Mouse (Mus musculus): Measurements from ENCODE around the gene Camk2n1. TPM values are rescaled to one million over a fixed set of nuclear protein-coding genes. Genes with fewer than 3 reads are reported as not detected.

Gene Camk2n1
- 89.9 and 104 TPM in 2 replicates for polyA plus RNA-seq (2012; rRNA removed)

DNA sequence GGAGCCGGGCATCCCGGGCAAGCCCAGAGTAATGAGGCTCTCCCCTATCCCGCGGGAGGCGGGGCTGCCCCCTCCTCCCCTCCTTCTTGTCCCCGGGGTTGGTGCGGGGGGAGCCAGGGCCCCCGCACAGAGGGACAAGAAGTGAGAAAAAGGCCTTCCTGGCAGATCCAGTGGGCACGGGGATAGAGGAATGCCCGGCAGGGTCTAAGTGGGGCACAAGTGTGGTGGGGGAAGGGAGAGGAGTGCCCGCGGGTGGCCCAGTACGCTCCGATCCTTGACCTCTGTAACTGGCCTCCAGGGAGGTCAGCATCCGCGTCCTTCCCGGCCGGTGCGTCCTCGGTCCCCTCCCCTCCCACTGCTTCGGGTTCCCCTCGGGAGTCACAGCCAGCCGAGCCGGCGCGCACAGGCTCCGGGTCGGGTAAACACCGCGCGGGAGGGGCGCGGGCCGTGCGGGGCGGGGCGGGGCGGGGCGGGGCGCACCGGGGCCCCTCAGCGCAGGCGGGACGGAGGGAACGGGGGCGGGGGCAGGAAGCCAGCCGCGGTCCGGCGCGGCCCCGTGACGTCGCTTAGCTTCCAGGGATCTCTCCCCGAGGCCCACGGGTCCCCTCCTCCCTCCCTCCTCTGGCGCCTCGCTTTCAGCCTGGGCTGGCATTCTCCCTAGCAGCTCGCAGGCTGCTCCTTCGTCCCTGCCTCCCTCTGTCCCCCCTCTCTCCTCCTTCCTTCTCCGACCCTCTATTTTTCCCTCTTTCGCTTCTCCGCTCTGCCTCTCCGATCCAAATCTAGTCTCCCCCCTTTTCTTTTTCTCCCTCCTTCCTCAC lies at the start of gene Camk2n1:
Gene Camk2n1, plus strand, starts transcription at position 562 of the 818 bp plus-strand sequence.

DNA sequence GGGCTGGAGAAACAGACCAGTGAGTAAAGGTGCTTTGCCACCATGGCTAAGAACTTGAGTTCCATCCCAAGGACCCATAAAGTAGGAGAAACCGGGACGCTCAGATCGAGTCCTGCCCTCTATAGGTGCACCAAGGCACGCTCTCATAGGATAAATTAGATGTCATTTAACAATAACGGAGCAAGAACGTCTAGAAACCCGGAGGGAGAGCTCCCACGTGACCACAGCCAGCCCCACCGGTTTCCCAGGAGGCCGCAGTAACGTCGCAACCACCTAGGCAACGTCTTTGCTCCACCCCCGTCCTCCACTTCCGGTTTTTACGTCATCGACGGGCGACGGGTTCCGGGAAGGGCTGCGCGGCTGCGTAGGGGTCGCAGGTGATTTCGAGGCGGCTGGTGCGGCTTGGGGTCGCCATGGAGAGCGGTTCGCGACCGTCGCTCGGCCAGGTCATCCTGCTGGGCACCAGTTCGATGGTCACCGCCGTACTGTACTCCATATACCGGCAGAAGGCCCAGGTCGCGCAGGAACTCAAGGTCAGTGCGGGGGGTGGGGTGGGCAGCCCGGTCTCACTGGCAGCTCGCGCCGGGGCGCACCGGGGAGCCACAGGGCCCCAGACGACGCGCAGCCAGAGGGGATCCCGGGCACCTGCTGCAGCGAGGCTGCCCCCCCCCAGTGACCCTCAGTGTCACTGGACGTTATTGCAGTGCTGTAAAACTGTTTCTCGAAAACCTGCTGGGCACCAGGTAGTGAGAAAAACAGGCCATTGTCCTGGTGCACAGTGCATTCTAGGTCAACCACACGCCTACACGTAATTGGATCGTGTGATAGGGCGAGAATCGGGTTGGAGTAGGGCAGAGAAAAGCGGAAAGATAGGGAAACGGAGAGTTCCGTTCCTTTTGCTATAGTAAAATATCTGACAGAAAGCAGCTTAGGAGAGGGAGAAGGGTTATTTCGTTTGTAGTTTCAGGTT lies 19.5 kb upstream of the Camk2n1 start, which contains the start of gene Mul1:
Gene Mul1, plus strand, starts transcription at position 325 of the 970 bp plus-strand sequence.

Other genes starting within 250 kb of the Camk2n1 start
- 30.9 and 31.2 TPM in 2 replicates for gene Hp1bp3, start 238.0 kb upstream of the Camk2n1 start, polyA plus RNA-seq (2012; rRNA removed)
- 0.91 and 0.98 TPM in 2 replicates for gene Sh2d5, start 203.9 kb upstream of the Camk2n1 start, polyA plus RNA-seq (2012; rRNA removed)
- 0.38 and 0.47 TPM in 2 replicates for gene Kif17, start 203.9 kb upstream of the Camk2n1 start, polyA plus RNA-seq (2012; rRNA removed)
- 369 and 412 TPM in 2 replicates for gene Ddost, start 149.6 kb upstream of the Camk2n1 start, polyA plus RNA-seq (2012; rRNA removed)
- gene Pink1, start 128.0 kb upstream of the Camk2n1 start, polyA plus RNA-seq (2012; rRNA removed) = 131 and 145 TPM in 2 replicates
- 26.9 and 34.2 TPM in 2 replicates for gene Cda, start 86.3 kb upstream of the Camk2n1 start, polyA plus RNA-seq (2012; rRNA removed)
- not detected in 2 replicates for gene Fam43b, start 57.8 kb upstream of the Camk2n1 start, polyA plus RNA-seq (2012; rRNA removed)
- gene Mul1, start 19.6 kb upstream of the Camk2n1 start, polyA plus RNA-seq (2012; rRNA removed) = 32.1 and 37.8 TPM in 2 replicates
- gene Vwa5b1, start 181.6 kb downstream of the Camk2n1 start, polyA plus RNA-seq (2012; rRNA removed) = 0.29 TPM in 2 replicates

Measured in colon, adult 2 months (tissue).